Mouse (Mus musculus): ENCODE data around the gene Kdm4d. TPM values are rescaled to one million over a fixed set of nuclear protein-coding genes. Genes with fewer than 3 reads are reported as not detected.
"Not testable (repeated sequence)": the region's sequence is repeated elsewhere in the genome, so short reads cannot be mapped to it uniquely, and the experiment has no call there.

The Kdm4d gene
- total RNA-seq, 2 experiments from 2014 or later: 0.18 TPM; not detected in 1

- not testable (repeated sequence) for ATAC-seq (ENCODE audit: poor library complexity, severe bottlenecking)
Observed at GRCm38 (mm10) chr9:14462536-14462935, 37.7 kb downstream of the Kdm4d start.

GRCm38 (mm10) chr9:14456320-14456719 is 44.0 kb downstream of the Kdm4d start:
- ATAC-seq (ENCODE audit: poor library complexity, severe bottlenecking): no peak

- ATAC-seq (ENCODE audit: poor library complexity, severe bottlenecking): not testable (repeated sequence)
Observed at GRCm38 (mm10) chr9:14451120-14451519, 49.2 kb downstream of the Kdm4d start.

GRCm38 (mm10) chr9:14447086-14447485 is 53.2 kb downstream of the Kdm4d start:
- ATAC-seq (ENCODE audit: poor library complexity, severe bottlenecking): not testable (repeated sequence)

GRCm38 (mm10) chr9:14440347-14440746 is 59.9 kb downstream of the Kdm4d start:
- ATAC-seq (ENCODE audit: poor library complexity, severe bottlenecking): no peak

GRCm38 (mm10) chr9:14433252-14433939 is 66.9 kb downstream of the Kdm4d start:
- ATAC-seq (ENCODE audit: poor library complexity, severe bottlenecking): no peak

Other genes with a start within 250 kb of the Kdm4d start
- gene Sesn3, start 225.4 kb downstream of the Kdm4d start, total RNA-seq (2015): 7.5 TPM in 2 replicates
- gene Sesn3, start 225.4 kb downstream of the Kdm4d start, total RNA-seq (2017): 4.1 and 5.2 TPM in 2 replicates
- 9.4 and 11.8 TPM in 2 replicates for gene Endod1, start 119.0 kb downstream of the Kdm4d start, total RNA-seq (2015)
- gene Endod1, start 119.0 kb downstream of the Kdm4d start, total RNA-seq (2017): 10.3 and 11.7 TPM in 2 replicates
- 232 and 247 TPM in 2 replicates for gene Cwc15, start 135 bp upstream of the Kdm4d start, total RNA-seq (2015)
- 323 and 364 TPM in 2 replicates for gene Cwc15, start 135 bp upstream of the Kdm4d start, total RNA-seq (2017)
- gene Amotl1, start 144.6 kb upstream of the Kdm4d start, total RNA-seq (2015): not detected in 2 replicates
- not detected in 2 replicates for gene Amotl1, start 144.6 kb upstream of the Kdm4d start, total RNA-seq (2017)
- gene Piwil4, start 240.3 kb upstream of the Kdm4d start, total RNA-seq (2015): 0.09 TPM in 1 of 2 replicates, not detected in the other
- gene Piwil4, start 240.3 kb upstream of the Kdm4d start, total RNA-seq (2017): not detected in 2 replicates